Mouse (Mus musculus) brain, embryonic 14.5 days (tissue): Measurements from ENCODE around the gene Akr1b10. TPM values are rescaled to one million over a fixed set of nuclear protein-coding genes. Genes with fewer than 3 reads are reported as not detected.

Experiments used
- DNase-seq: peaks from one replicate; pipeline ENCODE4 v3.0.0-alpha.2; 2011; ENCODE audit warnings: low read depth
- CTCF ChIP-seq: fragments of 200-500 bp; IDR thresholded peaks from 2 replicates; pipeline ENCODE4 v1.5.1; 2012; ENCODE audit warnings: inconsistent platforms, mild to moderate bottlenecking, moderate library complexity, borderline replicate concordance; ENCODE audit not compliant: insufficient read depth, insufficient read length; ENCODE audit errors: extremely low read depth
- POLR2A ChIP-seq: fragments of 200-500 bp; IDR thresholded peaks from 2 replicates; pipeline ENCODE4 v1.6.1; 2012; ENCODE audit warnings: mild to moderate bottlenecking, inconsistent platforms, borderline replicate concordance; ENCODE audit not compliant: poor library complexity, insufficient read depth, insufficient read length, severe bottlenecking; ENCODE audit errors: extremely low read depth
- polyA plus RNA-seq: library from polyadenylated mRNA; depleted of rRNA; stranded (reverse); fragments of >200 nt; gene quantifications from 2 replicates; pipeline ENCODE4 v1.2.3, GENCODE M21; 2012; rRNA removed

Gene Akr1b10
- polyA plus RNA-seq, 1 experiment: 6.7 TPM

- TF ChIP-seq CTCF (no peak), POLR2A (no peak)
- DNase-seq: no peak
Measured at GRCm38 (mm10) chr6:34419071-34419470, 35.1 kb downstream of the Akr1b10 start.

GRCm38 (mm10) chr6:34439006-34439405 lies 55.0 kb downstream of the Akr1b10 start:
- TF ChIP-seq CTCF: no peak
- TF ChIP-seq POLR2A: no peak
- DNase-seq: no peak

GRCm38 (mm10) chr6:34441556-34442257 lies 57.7 kb downstream of the Akr1b10 start:
- DNase-seq: no peak

GRCm38 (mm10) chr6:34443791-34444190 lies 59.8 kb downstream of the Akr1b10 start:
- DNase-seq: no peak
- TF ChIP-seq POLR2A: no peak
- TF ChIP-seq CTCF: no peak

More at GRCm38 (mm10) chr6:34441556-34442257, 57.7 kb downstream of the Akr1b10 start:
- TF ChIP-seq CTCF (no peak), POLR2A (no peak)

Other genes with a start within 250 kb of the Akr1b10 start
- gene Slc35b4, start 207.1 kb upstream of the Akr1b10 start, polyA plus RNA-seq: 39.9 and 40.8 TPM in 2 replicates
- gene Akr1b3, start 66.7 kb upstream of the Akr1b10 start, polyA plus RNA-seq: 88.4 and 99.9 TPM in 2 replicates
- gene Akr1b8, start 30.1 kb upstream of the Akr1b10 start, polyA plus RNA-seq: 3.1 and 3.9 TPM in 2 replicates
- 0.05 TPM in 1 of 2 replicates, not detected in the other for gene Akr1b7, start 28.1 kb downstream of the Akr1b10 start, polyA plus RNA-seq
- 82.4 and 89.7 TPM in 2 replicates for gene Bpgm, start 92.0 kb downstream of the Akr1b10 start, polyA plus RNA-seq
- gene Cald1, start 214.3 kb downstream of the Akr1b10 start, polyA plus RNA-seq: 32.9 and 46.2 TPM in 2 replicates